Mouse (Mus musculus) bone marrow macrophage, adult 2 months (primary cell): ENCODE data around the gene Abhd2.

Experiments
- CTCF ChIP-seq: IDR thresholded peaks from 2 replicates; pipeline ENCODE4 v1.5.1; 2012; ENCODE audit warnings: low read depth, mild to moderate bottlenecking, low read length, moderate library complexity
- POLR2A ChIP-seq: IDR thresholded peaks from 2 replicates; pipeline ENCODE4 v1.6.1; 2012; ENCODE audit warnings: mild to moderate bottlenecking, low read depth, low read length, borderline replicate concordance

DNA sequence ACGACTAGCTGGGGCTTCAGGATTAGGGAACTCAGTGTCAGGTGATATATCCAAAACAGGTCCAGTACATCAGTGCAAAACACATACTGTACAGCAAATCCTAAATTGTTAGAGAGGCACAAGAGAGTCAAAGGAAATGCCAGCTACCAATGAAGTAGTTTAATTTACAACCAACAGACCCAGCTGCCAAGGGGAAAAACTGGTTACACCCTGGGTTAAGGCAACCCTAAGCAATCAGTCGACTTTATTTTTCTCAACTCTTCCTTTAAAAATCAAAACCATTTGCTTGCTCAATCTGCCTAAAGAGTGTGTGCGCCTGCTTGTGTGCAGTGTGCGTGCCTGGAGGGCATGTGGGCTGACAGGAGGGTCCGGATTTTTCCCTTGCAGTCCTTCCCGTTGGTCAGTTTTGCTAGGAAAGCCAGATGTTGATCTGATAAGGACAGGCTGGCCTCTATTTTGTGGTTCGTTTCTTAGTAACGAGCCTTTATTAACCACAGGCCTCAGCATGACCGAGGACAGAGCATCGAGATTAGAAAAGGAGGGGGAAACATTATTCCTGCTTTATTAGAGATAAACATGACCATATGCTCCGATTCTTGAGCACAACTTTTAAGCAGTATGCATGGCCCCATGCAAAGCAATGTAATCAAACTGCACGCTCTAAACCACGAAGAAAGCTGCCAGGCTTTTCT lies 45.3 kb downstream of the Abhd2 start:
- no peak for TF ChIP-seq CTCF
- TF ChIP-seq POLR2A = no peak
